Mouse (Mus musculus): ENCODE data around the gene Galk1. TPM values are rescaled to one million over a fixed set of nuclear protein-coding genes. Genes with fewer than 3 reads are reported as not detected.

Galk1 gene
- polyA plus RNA-seq, 1 experiment from 2014 or later = 174 TPM

DNA sequence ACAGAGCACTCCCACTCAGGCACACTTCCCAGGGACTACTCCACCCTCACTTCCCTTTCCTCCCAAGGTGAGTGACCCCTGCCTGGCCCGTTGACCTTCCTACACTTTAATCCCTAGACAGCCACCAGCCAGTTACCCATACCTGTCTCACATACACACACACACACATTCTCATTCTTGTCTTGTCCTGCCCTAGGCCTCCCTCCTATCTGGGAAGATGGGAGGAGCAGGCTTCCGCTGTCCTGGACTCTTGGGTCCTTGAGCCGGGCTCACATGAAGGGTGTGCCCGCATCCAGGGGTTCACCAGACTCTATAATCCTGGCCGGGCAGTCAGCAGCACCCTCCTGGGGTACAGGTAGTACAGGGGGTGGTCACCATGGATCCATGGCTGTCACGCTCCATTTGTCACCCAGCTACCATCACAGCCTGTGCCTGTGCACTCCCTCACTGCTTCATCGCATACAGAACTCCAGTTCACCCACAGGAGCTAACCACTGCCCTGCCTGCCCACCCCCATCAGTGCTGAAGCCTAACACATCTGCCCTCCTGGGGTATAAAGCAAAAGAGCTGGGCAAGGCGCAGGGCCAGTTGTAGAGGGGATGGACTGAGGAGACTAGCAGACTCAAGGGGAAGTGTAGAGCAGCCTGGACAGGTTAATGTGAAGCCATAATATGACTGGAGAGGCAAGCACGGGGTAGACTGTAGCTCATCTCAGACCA is 6.7 kb downstream of the Galk1 start:
- 67% methylated on average over 9 of the region's 9 CpGs for WGBS
- Histone ChIP-seq H3K4me2 (peak overlapping the region; percentile 64), H3K27ac (peak overlapping the region; percentile 81), H3K4me3 (peak overlapping the region; percentile 39), H3K4me1 (peaks cover 28% of the 10 kb centered on the region), H3K36me3 (peaks cover 41% of the 10 kb centered on the region), H3K9me3 (no peaks in the 10 kb centered on the region), H3K9ac (0 out of 2 replicates have a peak overlapping the region, but pooled peaks have one; percentile 41), H3K27me3 (no peaks in the 10 kb centered on the region)
- no peak for ATAC-seq (ENCODE audit: insufficient number of reproducible peaks, low FRiP score, low TSS enrichment, low read depth)

DNA sequence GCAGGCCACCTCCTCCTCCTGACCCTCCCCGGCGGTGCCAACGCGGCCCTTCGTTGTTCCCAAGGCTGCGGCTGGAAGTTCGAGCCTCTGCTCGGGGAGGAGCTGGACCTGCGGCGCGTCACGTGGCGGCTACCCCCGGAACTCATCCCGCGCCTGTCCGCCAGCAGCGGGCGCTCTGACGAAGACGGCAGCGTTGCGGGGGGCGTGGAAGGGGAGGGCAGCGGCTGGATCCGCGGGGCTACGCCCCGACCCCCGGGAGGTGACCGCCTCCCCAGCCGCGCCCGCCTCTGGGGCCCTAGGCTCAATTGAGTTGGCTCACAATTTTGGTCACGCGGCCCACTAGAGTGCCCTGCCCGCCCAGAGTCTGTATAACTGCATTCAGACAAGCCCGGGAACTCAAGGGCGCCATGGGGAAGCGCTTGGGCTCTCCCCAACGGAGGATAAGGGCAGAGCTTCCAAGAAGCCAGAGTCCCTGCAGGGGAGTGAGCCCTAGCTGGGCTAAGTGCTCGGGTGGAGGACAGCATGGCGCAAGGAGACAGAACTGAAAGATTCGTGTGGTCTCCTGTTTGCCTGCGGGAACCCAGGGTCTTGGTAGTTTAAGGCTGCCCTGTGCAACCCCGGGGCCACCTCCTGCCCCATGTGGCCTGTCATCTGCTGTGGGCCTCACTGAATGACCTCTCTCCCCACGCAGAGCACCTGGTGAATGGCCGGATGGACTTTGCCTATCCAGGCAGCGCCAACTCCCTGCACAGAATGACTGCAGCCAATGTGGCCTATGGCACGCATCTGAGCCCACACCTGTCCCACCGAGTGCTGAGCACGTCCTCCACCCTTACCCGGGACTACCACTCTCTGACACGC is 7.4 kb downstream of the Galk1 start:
- H3K9ac ChIP-seq = peak overlapping the region; percentile 41
- ATAC-seq (ENCODE audit: insufficient number of reproducible peaks, low FRiP score, low TSS enrichment, low read depth) = peak; percentile 58; the same call in 1 of the 2 replicates
- peaks cover 33% of the 10 kb centered on the region for H3K36me3 ChIP-seq
- H3K4me2 ChIP-seq = peak overlapping the region; percentile 64
- H3K9me3 ChIP-seq = no peaks in the 10 kb centered on the region
- peaks cover 25% of the 10 kb centered on the region for H3K4me1 ChIP-seq
- WGBS = 5% methylated on average over 51 of the region's 54 CpGs
- H3K27ac ChIP-seq = peak overlapping the region; percentile 81
- H3K4me3 ChIP-seq = peak overlapping the region; percentile 39
- no peaks in the 10 kb centered on the region for H3K27me3 ChIP-seq

DNA sequence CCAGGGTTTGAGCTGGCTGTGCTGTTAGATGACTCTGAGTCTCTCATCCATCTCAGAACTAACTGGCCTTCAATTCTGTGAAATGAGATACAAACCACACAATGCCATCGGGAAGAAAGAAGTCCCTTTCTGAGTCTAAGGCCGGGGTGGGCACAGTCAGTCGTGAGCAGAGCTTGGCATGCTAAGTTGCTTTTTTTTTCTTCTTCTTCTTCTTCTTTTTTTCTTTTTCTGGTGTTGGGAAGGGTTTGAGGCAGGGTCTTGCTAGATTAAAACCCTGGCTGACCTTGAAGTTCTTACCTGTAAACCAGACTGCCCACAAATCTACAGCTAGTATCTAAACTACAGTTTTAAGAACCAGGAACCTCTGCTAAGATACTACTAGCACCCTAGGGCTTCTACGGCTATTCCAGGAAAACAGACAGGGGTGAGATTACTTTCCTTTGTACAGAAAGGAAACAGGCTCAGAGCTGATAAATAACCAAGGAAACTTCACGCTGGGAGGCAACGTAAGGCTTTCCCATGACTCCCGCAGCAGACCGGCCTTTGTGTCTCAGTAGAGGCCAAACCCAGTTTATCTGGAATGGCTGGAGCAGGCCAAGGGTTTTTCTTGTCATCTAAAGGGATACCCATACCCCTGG is 8.2 kb downstream of the Galk1 start:
- ATAC-seq (ENCODE audit: insufficient number of reproducible peaks, low FRiP score, low TSS enrichment, low read depth) = 0 out of 2 replicates have a peak, but pooled peaks have one; percentile 0
- Histone ChIP-seq H3K27ac (peak overlapping the region; percentile 81), H3K4me1 (peaks cover 28% of the 10 kb centered on the region), H3K4me3 (peak overlapping the region; percentile 39), H3K9ac (0 out of 2 replicates have a peak overlapping the region, but pooled peaks have one; percentile 24), H3K36me3 (peaks cover 26% of the 10 kb centered on the region), H3K9me3 (no peaks in the 10 kb centered on the region), H3K27me3 (no peaks in the 10 kb centered on the region), H3K4me2 (peak overlapping the region; percentile 64)
- WGBS = 37% methylated on average over 8 of the region's 8 CpGs

DNA sequence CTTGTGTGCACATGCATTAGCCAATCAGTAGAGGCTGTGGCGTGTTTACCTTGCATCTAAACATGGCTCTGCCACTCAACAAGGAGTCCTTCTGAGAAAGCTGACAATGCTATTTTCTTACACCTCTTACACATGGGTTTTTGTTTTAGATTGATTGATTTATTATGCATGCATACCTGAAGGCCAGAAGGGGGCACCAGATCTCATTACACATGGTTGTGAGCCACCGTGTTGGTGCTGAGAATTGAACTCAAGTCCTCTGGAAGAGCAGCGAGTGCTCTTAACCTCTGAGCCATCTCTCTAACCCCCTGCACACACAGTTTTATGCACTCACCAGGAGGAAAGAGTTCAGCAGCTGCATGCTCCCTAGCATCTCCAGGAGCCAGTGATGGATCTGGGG is 9.6 kb downstream of the Galk1 start:
- no peak for ATAC-seq (ENCODE audit: insufficient number of reproducible peaks, low FRiP score, low TSS enrichment, low read depth)
- Histone ChIP-seq H3K9ac (no peak overlapping the region), H3K27me3 (no peaks in the 10 kb centered on the region), H3K4me3 (no peak overlapping the region), H3K9me3 (no peaks in the 10 kb centered on the region), H3K4me2 (no peak overlapping the region), H3K36me3 (peaks cover 13% of the 10 kb centered on the region), H3K27ac (no peak overlapping the region), H3K4me1 (peaks cover 24% of the 10 kb centered on the region)
- WGBS = 81% methylated on average over 3 of the region's 3 CpGs

DNA sequence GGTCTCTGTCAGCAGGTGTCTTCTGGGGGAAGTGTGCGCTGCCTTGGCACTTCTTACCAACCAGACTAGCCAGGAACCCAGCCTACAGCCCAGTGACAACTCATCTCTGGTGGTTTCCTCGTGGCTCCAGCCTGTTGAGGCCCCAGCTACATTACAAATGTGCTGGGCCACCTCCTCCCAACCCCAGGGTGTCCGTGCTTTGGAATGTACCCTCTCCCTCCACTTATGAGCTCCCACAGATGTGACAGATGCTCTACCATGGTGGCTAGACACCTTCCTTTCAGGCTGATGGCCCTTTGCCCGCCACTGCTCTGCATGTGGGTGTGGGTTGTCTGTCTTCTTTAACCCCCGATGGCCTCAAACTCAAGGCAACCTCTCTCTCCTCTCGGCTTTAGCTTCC is 10.8 kb downstream of the Galk1 start:
- H3K27ac ChIP-seq = no peak overlapping the region

DNA sequence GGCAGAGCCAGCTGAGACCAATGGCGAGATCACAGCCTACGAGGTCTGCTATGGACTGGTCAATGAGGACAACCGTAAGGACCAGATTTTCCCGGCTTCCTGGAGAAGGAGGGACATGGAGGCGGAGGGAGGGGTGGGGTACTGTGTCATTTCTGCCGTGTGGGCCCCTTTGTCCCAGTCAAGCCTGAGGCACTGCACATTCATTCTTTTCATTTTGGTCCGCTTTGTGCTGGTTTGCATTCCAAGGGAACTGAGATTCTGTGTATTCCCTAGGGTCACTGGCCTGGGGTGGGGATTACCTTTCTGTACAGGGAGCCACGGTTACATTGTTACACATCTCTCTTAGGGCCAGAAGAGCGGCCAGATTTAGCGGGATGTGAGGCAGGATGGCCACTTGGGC is 11.9 kb downstream of the Galk1 start:
- ATAC-seq (ENCODE audit: insufficient number of reproducible peaks, low FRiP score, low TSS enrichment, low read depth) = no peak
- no peak overlapping the region for H3K4me2 ChIP-seq
- H3K27me3 ChIP-seq = no peaks in the 10 kb centered on the region
- WGBS = 53% methylated on average over 10 of the region's 10 CpGs
- H3K9ac ChIP-seq = no peak overlapping the region
- peaks cover 14% of the 10 kb centered on the region for H3K4me1 ChIP-seq
- no peak overlapping the region for H3K27ac ChIP-seq
- no peaks in the 10 kb centered on the region for H3K9me3 ChIP-seq
- no peaks in the 10 kb centered on the region for H3K36me3 ChIP-seq
- no peak overlapping the region for H3K4me3 ChIP-seq

More for the DNA sequence above, 10.8 kb downstream of the Galk1 start:
- Histone ChIP-seq H3K36me3 (peaks cover 1% of the 10 kb centered on the region; the same call in 1 of the 2 replicates), H3K4me3 (no peak overlapping the region), H3K9ac (no peak overlapping the region), H3K9me3 (no peaks in the 10 kb centered on the region), H3K4me2 (no peak overlapping the region), H3K27me3 (no peaks in the 10 kb centered on the region), H3K4me1 (peaks cover 24% of the 10 kb centered on the region)
- WGBS = 60% methylated on average over 6 of the region's 6 CpGs
- ATAC-seq (ENCODE audit: insufficient number of reproducible peaks, low FRiP score, low TSS enrichment, low read depth) = no peak

DNA sequence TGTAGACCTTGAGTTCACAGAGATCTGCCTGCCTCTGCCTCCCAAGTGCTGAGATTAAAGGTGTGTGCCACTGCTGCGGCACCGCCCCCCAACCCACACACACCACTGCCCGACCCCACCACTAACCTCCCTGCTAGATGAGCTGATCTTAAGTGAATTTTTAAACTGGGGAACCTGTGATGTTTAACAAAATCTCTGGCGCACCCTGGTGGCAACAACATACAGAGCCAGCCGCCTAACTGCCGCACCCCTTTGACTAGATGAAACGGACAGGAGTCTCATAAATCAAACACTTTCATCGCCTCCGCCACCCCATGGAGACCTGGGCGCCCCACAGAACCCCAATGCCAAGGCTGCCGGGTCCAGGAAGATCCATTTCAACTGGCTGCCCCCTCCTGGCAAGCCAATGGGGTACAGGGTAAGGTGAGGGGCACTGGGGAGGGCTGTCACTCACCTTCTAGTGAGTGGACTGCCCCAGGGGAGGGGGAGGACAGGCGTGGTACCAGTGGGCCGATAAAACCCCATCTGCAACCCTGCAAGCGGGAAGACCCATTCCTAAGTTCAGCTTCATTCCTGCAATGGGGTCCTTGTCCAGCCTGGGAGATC is 12.9 kb downstream of the Galk1 start:
- H3K9me3 ChIP-seq = no peaks in the 10 kb centered on the region
- 0 out of 2 replicates have a peak, but pooled peaks have one; percentile 28 for ATAC-seq (ENCODE audit: insufficient number of reproducible peaks, low FRiP score, low TSS enrichment, low read depth)
- H3K4me3 ChIP-seq = no peak overlapping the region
- no peak overlapping the region for H3K9ac ChIP-seq
- no peaks in the 10 kb centered on the region for H3K36me3 ChIP-seq
- no peak overlapping the region for H3K27ac ChIP-seq
- no peak overlapping the region for H3K4me2 ChIP-seq
- peaks cover 5% of the 10 kb centered on the region for H3K4me1 ChIP-seq
- H3K27me3 ChIP-seq = no peaks in the 10 kb centered on the region
- 11% methylated on average over 14 of the region's 14 CpGs for WGBS

DNA sequence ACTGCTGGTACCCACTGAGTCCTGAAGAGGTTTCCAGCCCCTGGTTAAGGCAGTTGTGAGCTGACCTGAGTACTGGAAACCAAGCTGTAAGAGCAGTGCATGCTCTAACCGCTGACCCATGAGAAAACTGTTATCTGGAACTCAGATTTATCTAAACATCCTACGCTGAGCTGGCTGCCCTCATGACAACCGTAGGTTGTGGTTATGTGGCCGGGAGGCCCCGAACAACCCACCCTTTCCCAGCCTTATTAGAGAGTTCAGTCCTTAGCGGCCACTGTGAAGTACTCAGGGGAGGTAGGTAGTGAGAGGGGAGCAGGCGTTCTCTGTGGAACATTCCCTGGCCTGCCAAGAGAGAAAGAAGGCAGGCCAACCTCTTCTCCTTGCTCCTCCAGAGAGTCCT is 13.5 kb downstream of the Galk1 start:
- Histone ChIP-seq H3K9ac (no peak overlapping the region), H3K4me3 (no peak overlapping the region), H3K27ac (no peak overlapping the region), H3K4me1 (peaks cover 4% of the 10 kb centered on the region; the same call in 1 of the 2 replicates), H3K27me3 (no peaks in the 10 kb centered on the region), H3K36me3 (no peaks in the 10 kb centered on the region), H3K9me3 (no peaks in the 10 kb centered on the region), H3K4me2 (no peak overlapping the region)
- WGBS = 84% methylated on average over 7 of the region's 7 CpGs
- ATAC-seq (ENCODE audit: insufficient number of reproducible peaks, low FRiP score, low TSS enrichment, low read depth) = no peak

DNA sequence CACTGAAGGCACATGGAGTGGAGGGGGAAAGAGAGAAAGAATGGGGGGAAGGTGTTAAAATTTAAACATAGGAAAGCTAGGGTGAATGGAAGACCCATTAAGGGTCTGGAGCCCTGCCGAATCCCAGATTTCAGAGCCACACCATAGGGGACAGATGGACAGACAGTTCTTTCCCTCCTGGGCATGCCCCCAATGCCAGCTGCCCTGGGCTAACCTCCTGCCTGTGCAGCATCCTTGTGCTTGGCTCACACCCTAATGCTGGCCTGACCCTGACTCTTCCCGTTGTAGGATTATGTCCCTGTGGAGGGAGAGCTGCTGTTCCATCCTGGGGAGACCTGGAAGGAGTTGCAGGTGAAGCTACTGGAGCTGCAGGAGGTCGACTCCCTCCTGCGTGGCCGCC is 14.9 kb downstream of the Galk1 start:
- H3K27ac ChIP-seq = no peak overlapping the region
- no peak overlapping the region for H3K4me3 ChIP-seq
- H3K36me3 ChIP-seq = no peaks in the 10 kb centered on the region
- H3K9me3 ChIP-seq = no peaks in the 10 kb centered on the region
- no peaks in the 10 kb centered on the region for H3K27me3 ChIP-seq
- peaks cover 4% of the 10 kb centered on the region; the same call in 1 of the 2 replicates for H3K4me1 ChIP-seq
- H3K9ac ChIP-seq = no peak overlapping the region
- H3K4me2 ChIP-seq = no peak overlapping the region
- WGBS = 66% methylated on average over 5 of the region's 5 CpGs
- ATAC-seq (ENCODE audit: insufficient number of reproducible peaks, low FRiP score, low TSS enrichment, low read depth) = no peak

DNA sequence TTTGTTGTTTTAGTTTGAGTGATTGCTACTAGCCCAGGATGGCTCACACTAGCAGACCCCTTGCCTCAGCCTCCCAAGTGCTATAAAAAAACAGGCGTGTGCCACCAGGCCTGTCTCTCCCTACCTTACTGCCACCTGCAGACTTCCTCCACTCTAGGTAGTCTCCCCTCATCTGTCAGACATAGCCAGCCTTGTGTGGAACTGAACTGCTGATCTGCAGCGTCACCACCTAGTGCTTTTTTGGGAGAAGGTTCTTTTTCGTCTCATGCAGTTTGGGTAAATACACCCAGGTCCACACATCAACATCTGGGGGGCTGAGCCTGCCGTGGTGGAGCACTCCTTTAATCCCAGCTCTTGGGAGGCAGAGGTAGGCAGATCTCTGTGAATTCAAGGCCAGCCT is 15.5 kb downstream of the Galk1 start:
- Histone ChIP-seq H3K4me2 (no peak overlapping the region), H3K9ac (no peak overlapping the region), H3K36me3 (no peaks in the 10 kb centered on the region), H3K27me3 (no peaks in the 10 kb centered on the region), H3K27ac (no peak overlapping the region), H3K4me1 (peaks cover 4% of the 10 kb centered on the region; the same call in 1 of the 2 replicates), H3K9me3 (no peaks in the 10 kb centered on the region), H3K4me3 (no peak overlapping the region)
- 69% methylated on average over 4 of the region's 4 CpGs for WGBS
- ATAC-seq (ENCODE audit: insufficient number of reproducible peaks, low FRiP score, low TSS enrichment, low read depth) = no peak

DNA sequence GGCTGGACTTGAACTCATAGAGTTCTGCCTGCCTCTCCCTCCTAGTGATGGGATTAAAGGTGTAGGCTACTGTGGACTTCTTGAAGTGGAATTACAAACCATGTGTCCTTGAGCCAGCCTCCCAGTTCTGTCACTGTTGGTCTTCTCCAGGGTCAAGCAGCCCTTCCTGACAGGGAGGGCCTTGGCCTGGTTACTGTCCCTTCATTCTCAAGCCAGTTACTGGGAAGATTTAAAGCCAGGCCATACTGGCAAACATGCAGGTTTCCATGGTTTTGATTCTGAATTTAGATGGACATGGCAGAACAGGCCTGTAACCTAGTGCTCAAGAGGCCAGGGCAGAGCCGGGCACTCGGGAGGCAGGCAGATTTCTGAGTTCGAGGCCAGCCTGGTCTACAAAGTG is 17.3 kb downstream of the Galk1 start:
- 82% methylated on average over 3 of the region's 3 CpGs for WGBS
- ATAC-seq (ENCODE audit: insufficient number of reproducible peaks, low FRiP score, low TSS enrichment, low read depth) = no peak
- H3K4me3 ChIP-seq = no peak overlapping the region
- no peaks in the 10 kb centered on the region for H3K27me3 ChIP-seq
- H3K36me3 ChIP-seq = no peaks in the 10 kb centered on the region
- no peaks in the 10 kb centered on the region for H3K9me3 ChIP-seq
- no peak overlapping the region for H3K4me2 ChIP-seq
- peaks cover 4% of the 10 kb centered on the region; the same call in 1 of the 2 replicates for H3K4me1 ChIP-seq
- H3K27ac ChIP-seq = no peak overlapping the region
- no peak overlapping the region for H3K9ac ChIP-seq
